Mouse (Mus musculus): ENCODE data around the gene Cnksr1.

Gene Cnksr1

DNA sequence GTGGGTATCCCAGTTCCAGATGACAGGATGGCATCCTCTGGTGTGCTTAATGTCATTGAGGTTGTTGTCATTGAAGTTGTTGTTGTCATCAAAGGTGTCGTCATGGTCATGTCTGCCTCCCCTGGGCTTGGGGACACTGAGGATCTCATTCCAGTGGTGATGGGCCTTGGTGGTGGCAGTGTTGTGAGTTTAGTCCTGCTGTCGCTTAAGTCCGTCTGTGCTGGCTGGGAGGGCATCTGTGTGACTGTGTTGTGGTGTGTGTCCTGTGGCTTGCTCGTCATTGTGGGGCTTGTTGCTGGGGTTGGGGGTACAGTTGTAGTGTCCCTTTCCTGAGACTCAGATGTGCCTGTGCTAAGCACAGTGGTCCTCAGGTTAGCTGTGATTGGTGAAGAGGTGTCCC lies 35.3 kb downstream of the Cnksr1 start, which contains the start of gene Gm7534:
TSS of gene Gm7534 (minus strand) at position 101 of the 400 bp plus-strand sequence.
- DNase-seq: no peak

DNA sequence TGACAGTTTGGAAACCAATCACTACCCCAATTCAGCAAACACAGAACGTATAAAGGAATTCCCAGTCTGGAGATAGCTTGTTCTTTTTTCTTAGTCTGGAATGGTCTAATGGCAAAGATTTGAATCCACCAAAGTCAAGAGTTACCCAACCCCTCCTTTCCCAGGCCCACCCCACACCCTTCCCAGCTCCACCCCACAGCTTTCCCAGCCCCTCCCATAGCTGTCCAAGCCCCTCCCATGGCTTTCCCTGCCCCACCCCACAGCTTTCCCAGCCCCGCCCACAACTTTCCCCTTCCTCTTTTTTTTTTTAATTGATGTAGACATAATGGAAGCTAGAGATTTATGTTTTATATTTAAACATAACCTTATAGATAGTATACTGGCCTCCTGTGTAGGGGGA lies 38.8 kb downstream of the Cnksr1 start:
- DNase-seq: no peak

DNA sequence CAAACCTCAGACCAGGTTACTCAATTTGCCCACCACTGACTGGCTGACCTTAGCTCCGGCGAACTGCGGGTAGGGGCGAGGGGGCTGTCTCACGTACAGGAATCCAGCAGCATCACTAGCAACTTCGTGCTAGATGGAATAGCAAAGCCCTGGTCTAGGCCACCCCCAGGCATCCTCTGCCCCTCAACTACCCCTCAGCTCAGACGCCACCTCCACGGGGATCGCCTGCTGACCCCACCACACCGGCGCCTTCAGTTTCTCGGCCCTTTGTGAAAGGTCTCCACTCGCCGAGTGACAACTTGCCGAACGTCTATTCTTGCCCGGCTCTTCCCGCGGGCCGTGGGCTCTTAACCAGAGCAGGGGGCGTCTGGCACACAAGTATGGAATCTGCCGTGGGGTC lies 51.9 kb downstream of the Cnksr1 start:
- DNase-seq: no peak

DNA sequence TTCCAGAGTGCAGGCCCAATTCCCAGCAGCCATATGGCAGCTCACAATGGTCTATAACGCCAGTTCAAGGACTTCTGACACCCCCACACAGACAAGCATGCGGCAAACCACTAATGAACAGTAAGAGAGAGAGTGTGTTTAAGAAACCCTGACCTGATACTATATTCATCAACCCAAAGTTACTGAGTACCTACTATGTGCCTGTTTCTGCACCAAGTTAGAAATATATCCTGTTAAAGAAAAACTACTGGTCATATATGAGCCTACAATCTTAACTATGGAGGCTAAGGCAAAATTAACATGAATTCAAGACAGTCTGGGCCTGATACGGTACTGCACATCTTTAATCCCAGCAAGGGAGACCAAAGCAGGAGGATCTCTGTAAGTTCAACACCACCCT lies 52.6 kb downstream of the Cnksr1 start:
- DNase-seq: no peak

DNA sequence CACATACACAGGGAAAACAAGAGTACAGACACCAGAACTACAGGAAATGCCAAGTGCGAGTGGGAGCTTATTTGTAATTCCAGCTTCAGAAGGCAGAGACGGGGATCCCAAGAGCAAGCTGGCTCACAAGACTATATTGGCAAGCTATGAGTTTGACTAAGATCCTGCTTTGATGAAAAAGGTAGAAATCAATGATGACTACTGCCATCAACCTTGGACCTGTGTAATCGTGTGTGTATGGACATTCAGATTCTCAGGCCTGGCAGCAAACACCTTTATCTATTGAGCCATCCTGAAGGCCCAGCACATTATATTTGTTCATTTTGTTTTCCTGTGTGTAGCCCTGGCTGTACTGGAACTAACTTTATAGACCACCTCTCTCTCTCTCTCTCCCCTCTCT lies 54.5 kb downstream of the Cnksr1 start:
- DNase-seq: no peak

DNA sequence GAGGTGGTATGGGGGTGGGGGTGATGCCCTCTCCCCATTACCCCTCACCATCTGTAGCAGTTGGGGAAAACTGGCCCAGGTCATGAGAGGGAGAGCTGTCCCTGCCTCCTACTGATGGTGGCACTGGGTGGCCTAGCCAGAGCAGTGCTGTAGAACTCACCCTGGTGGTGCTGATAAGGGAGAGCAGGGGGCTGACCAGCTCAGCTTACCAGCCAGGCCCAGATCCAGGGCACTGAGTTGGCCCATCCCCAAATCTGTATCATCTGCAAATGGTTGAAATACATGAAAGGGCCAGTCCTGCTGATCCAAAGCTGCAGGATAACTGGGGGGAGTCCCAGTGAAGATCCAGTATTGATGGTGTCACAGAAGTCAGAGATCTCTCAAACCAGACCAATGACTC lies 56.4 kb downstream of the Cnksr1 start:
- DNase-seq: no peak

DNA sequence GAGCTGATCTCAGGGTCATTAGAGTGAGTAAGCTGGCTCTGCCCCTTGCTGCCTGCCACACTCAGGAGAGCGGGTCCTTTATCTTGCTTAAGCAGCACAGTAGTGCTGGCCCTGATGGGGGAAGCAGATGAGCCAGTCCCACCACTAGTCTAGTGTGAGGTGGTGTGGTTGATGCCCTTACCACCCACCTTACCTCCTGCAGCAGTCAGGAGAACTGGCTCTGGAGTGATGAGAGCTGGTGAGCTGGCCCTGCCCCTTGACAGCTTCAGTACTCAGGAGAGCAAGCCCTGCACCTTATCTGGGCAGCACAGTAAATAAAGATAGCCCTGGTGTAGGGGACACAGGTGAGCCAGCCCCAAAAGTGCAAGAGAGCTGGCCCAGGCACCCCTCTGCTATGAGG lies 57.1 kb downstream of the Cnksr1 start:
- DNase-seq: no peak
